Mouse (Mus musculus): Measurements from ENCODE around the gene Mdga1.

DNA sequence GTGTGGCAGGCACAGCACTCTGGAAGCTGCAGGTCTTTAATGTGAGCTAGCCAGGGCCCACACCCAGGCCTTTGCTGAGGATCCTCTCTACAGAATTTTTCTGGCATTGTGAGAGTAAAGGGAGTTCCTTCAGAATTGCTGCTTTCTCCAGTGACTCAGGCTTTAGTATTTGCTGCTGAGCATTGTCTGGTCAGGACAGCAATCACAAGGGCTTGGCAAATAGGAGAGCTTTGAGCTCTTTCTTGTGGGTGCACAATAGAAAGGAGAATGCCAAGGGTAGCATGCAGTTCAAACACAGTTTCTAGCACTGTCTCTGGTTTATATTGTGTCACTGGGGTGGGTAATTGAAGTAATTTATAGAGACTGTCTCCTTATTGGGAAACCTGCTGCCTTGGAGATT lies 38.5 kb upstream of the Mdga1 start:
- no peak for TF ChIP-seq POLR2A (IDR thresholded peaks at IDR 0.05; ENCODE audit: extremely low read depth, insufficient read depth, low read length)
- TF ChIP-seq CTCF (IDR thresholded peaks at IDR 0.05; ENCODE audit: extremely low read depth, insufficient read depth, low read length), result no peak

All from cortical plate, adult 2 months (tissue).